Mouse (Mus musculus): Measurements from ENCODE around the gene B4galnt2.
"Not testable (repeated sequence)": the region's sequence is repeated elsewhere in the genome, so short reads cannot be mapped to it uniquely, and the experiment has no call there.

B4galnt2 gene

DNA sequence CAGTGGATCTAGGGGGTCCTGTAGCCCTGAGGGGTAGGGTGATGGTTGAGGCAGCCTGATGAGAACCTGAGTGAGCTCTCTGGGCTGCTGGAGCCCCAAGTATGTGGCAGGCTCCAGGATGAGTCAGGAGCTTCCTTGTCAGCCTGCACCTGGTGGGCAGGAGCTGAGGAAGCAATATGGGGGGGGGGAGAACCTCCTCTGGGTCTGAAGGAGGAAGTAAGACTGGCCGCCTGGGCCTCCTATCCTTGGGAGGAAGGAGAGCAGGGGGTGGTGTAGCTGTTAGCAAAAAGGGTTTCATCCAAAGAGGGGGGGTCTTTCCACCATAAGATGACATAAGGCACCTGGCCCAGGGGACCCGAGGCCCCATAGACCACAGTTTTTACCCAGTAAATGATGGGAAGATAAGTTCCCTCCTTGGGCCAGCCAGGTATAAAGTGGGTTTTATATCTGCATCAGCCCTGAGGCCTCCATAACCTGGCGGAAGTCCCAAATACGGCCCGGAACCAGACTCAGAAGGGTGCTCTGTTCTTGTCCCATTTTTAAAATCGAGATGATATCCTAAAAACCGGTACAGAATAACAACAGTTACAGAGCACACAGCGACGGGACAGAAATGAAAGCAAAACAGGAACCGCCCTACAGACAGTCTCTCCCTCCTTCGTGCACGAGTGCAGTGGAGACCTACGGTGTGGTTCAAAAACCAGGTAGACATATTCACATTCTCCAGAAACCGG, 18.1 kb downstream of the B4galnt2 start:
- no peak for ATAC-seq (ENCODE audit: low TSS enrichment)

GRCm38 (mm10) chr11:95890462-95891051, 24.1 kb downstream of the B4galnt2 start:
- no peak for ATAC-seq (ENCODE audit: low TSS enrichment)

DNA sequence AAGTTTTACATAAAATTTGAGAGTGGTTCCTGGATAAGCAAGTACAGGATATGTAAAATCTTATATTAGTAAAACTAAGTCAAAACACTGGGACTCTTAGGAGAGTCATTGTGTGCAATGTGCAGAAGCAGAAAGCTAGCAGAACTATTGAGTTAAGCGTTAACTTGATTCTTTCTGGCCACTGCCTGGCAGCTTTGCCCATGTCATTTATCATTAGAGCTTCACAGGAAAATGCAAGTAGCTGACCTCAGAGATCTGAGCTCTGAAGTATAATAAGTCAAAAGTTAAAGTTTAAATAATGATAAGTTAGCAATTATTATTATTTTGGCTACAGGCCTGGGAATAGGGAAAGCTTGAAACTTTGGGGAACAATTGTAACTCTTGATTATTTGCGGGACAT, 34.8 kb downstream of the B4galnt2 start:
- ATAC-seq (ENCODE audit: low TSS enrichment), result not testable (repeated sequence)

GRCm38 (mm10) chr11:95876296-95876695, 38.4 kb downstream of the B4galnt2 start:
- ATAC-seq (ENCODE audit: low TSS enrichment), result no peak

- no peak for ATAC-seq (ENCODE audit: low TSS enrichment)
Observed at GRCm38 (mm10) chr11:95875804-95876203, 38.9 kb downstream of the B4galnt2 start.

DNA sequence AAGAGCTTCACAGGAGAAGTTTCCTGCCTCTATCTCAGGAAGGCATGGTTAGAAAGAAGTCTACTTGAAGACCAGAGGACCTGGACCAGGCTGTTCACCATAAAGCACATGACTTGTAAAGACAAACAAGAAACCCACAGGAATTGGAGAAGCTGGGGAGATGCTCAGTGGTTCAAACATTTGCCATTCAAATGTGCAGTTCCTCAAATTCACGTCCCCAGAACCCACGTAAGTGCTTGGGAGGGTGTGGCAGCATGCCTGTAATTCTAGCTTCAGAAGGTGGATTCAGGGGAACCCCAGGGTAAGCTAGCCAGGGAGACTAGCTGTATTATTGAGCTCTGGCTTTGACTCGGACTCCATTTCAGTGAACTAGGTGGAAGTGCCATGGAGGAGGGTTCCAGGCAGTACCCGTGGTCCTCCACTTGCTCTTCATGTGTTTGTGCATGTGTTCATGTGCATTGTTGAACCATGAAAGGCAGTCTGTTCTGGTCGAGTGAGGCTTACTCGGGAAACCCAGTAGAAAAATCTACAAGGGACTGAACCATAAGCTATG, 44.7 kb downstream of the B4galnt2 start:
- ATAC-seq (ENCODE audit: low TSS enrichment), result no peak

DNA sequence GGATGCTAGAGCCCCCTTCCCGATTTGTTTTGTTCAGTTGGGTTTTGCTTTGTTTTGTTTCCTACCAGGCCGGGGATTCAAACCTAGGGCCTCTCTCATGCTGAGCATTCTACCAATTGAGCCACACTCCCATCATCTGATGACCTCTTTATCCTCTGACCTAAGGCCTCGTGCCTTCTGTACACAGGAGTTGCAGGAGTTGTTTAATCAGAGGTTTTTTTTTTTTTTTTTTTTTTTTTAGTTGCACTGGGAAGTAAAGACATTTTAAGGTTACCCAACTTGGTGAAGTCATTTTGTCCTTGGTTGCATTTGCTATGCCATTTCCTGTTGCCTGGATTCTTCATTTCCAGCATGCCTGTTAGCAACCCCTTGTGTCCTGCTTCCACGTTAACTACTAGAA, 45.2 kb downstream of the B4galnt2 start:
- ATAC-seq (ENCODE audit: low TSS enrichment), result no peak

DNA sequence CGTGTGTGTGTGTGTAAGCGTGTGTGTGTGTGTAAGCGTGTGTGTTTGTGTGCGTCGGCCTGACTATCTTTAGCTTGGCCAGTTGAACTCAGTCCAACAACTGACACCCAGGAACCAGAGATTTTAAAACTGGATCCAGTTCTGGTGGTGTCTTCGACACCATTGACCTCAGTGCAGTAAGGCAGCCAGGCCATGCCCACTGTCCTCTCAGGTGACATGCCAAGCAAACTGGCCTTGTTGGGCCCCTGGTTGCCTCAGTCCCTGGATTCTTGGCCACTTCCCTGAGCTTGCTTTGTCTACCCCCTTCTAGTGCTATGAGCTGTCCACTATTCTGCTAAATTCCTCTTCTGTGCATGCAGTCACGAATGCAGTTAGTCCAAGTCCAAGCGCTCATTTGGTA, 53.3 kb downstream of the B4galnt2 start:
- ATAC-seq (ENCODE audit: low TSS enrichment), result no peak

- no peak for ATAC-seq (ENCODE audit: low TSS enrichment)
Observed at GRCm38 (mm10) chr11:95860071-95860490, 54.6 kb downstream of the B4galnt2 start.

DNA sequence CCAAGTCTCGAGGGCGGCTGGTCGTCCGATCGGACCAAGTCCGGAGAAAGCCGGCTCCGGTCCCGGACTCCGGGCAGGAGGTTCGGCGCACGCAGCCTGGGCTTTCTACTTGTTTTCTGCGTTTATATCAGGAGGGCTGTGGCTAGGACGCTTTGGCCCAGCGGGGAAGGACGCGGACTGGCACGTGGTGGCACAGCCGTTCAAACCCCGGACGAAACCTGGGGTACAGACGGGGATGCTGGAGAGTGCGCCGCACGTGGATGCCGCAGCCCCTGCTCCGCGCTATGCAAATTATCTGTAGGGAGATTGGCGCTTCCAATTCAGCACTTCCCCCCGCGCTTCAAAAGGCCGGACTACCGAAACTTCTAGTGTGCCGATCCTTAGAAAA, 55.2 kb downstream of the B4galnt2 start:
- ATAC-seq (ENCODE audit: low TSS enrichment), result peak; percentile 46

DNA sequence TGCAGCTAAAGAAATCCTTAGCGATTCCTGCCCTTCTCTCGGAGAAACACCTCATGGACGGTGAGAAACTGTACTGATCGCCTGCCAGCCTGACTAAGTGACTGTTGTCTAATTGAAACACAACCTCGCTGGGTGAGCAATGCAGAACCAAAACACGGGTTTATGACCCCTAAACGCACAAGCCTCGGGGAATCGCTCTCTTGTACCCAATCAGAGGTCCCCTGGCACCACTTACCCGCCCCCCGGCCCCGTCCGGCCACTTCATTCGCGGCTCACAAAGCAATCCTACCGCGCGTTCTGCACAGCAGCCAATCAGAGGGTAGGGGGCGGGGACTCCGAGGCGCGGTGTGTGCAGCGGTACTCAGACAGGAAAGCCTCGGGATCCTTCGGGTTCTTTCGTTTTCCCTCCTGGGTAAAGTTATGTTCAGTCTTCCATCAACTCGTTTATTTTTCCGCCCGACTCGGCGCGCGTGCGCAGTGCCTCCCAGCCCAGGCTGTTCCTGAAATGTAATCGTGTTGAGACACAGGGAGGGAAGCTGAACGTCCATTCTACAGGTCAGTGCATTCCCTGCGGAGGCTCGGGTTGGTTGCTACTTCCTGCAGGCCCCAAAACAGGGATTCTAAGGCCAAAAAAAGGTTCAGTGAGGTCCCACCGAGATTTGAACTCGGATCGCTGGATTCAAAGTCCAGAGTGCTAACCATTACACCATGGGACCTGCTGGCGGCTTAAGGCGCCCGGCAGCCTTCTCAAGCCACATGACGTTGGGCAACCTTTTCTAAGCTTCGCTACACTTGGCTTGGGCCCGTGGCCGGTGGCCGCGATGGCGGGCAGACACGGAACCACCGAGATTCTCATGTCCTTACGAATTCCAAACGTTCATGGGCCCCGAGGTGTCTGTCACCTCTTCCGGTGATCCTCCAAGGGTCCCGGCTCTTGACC, 55.9 kb downstream of the B4galnt2 start:
- peak; percentile 96 for ATAC-seq (ENCODE audit: low TSS enrichment)

- peak; percentile 27 for ATAC-seq (ENCODE audit: low TSS enrichment)
Observed at GRCm38 (mm10) chr11:95857716-95858527, 56.8 kb downstream of the B4galnt2 start.

DNA sequence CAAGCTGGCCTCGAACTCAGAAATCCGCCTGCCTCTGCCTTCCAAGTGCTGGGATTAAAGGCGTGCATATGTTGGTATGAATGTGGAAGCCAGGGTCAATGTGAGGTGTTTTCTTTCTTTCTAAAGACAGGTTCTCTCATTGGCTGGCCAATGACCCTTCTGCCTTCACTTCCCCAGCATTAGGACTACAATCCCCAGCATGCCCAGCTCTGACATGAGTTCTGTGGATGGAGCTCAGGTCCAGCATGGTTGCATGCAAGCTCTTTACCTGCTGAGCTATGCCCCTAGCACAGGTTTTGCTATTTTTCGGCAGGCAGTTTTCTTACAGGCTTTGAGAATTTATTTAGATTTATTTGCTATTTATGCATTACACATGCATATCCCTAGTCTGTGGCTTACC, 57.4 kb downstream of the B4galnt2 start:
- ATAC-seq (ENCODE audit: low TSS enrichment), result no peak

DNA sequence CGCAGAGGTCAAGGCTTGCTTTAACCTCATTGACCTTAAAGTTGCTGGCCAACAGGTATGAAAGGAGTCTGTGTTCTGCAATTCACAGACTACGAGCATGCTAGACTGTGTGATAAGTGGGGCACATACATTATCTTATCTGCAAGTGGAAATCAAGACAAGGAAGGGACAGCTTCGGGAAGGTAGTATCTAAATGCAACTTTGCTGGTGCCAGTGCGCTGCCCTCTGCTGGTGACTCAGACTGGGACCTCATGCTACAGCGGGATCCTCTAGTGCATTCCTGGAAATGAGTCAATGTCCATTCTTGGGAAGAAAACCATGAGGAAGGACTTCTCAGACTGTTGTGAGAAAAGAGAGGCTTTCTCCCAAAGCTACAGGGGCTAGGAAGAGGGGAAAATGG, 61.0 kb downstream of the B4galnt2 start:
- no peak for ATAC-seq (ENCODE audit: low TSS enrichment)

- no peak for ATAC-seq (ENCODE audit: low TSS enrichment)
Observed at GRCm38 (mm10) chr11:95850898-95851297, 63.8 kb downstream of the B4galnt2 start.

DNA sequence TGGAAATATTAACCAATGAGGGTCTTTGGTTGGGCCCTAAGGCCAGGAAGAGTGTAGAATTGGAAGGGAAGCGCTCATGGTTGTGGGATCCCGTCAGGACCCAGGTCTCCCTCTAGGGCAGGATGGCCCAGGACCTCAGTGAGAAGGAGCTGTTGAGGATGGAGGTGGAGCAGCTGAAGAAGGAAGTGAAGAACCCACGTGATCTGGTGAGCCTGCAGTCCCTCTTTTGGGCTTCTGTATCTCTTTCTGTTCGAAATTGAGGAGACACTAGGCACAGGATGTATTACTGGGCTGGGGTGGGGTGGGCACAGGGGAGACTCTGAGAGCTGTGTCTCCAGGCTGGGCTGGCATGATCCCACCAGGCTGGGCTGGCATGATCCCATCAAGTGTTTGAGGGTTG, 69.8 kb downstream of the B4galnt2 start:
- no peak for ATAC-seq (ENCODE audit: low TSS enrichment)

DNA sequence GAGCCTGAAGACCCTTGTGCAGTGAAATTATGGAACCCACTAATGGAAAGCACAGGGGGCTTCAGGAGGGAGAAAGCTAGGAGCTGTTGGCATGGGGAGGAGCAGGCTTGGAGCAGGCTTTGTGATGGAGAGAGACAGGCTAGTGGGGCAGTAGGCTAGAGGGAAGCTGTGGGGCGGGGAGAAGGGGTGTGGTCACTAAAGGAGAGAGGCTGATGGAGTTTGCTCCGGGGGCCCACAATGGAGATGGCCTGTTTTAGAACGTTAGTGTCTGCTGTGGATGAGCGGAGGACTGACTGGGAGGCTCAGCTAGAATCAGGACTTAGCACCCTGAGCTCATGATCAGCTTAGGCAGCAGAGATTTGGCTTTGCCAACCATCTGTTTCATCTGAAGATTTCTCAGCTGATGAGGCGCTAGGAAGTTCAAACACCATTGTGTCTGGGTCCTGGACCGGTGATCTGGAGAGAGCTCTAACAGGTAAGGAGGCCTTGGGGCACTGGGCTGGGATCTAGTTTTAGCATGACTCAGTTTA, 71.2 kb downstream of the B4galnt2 start:
- no peak for ATAC-seq (ENCODE audit: low TSS enrichment)

DNA sequence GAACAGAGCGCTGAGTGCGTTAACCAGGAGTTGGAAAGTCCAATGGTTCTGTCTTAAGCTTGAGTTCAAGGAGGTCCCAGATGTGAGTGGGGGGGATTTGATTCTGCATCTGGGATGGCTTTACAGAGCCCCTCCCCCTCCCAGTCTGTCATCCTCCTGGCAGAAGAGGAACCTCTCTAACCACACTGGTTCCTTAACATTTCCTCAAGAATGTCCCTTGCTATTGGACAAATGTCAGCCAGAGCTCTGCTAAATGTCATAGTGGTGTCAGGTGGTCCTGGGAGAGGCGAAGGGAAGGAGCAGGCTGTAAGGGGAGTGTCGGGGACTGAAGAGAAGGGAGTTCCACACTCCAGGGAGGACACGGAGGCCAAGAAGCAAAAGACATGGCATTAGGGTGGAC, 71.7 kb downstream of the B4galnt2 start:
- ATAC-seq (ENCODE audit: low TSS enrichment), result no peak

DNA sequence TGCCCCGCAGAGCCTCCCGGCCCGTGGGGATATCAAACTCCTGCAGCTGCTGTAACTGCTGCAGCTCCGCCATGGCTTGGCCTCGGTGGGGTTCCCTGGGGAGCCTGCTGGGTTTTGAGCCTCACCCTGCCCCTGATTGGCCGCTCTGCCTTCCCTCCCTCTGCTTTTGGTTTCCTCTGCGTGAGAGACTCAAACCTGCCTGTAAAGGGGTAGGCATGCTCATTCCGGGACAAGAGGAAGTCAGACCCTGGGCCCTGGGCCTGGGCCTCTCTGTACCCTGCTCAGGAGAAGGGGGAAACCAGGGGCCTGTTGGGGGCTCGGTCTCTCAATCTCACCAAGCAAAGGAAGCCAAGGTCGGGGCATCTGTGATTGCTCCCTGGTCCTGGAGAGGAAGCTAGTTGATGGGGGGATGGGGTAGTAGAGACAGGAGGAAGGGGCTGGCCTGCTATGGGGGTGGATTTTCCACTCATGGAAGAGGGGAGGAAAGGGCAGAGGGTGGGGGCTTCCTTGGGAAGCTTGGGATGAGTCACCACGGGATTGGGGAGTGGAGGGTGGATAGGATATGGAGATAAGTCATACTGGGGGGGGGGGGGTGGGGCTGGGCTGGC, 72.5 kb downstream of the B4galnt2 start, which contains the start of gene Abi3:
TSS of gene Abi3 (minus strand) at position 403 of the 608 bp plus-strand sequence.
- ATAC-seq (ENCODE audit: low TSS enrichment), result no peak

DNA sequence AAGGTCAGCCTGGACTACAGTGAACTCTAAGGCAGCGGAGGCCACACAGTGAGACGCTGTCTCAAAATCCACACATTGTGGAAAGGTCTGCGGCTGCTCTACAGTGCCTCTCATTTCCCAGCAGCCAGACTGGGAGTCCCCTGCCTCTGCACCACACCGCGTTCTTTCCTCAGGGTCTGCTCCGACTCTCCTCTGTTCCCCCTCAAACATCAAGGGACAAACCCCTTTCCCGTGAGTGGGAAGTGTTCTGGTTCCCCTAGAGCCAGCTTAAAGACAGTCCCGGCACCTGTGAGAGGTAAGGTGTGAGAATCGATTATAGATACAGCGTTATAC, 73.2 kb downstream of the B4galnt2 start:
- ATAC-seq (ENCODE audit: low TSS enrichment), result no peak
